Mouse (Mus musculus) forebrain, embryonic 11.5 days (tissue): ENCODE results near the gene Gnaz. TPM values are rescaled to one million over a fixed set of nuclear protein-coding genes. Genes with fewer than 3 reads are reported as not detected.
A peak's percentile ranks its signal among the peaks of the same experiment; 100 is the strongest.

Experiments used
- ATAC-seq: fragments of 200-750 bp; cut with Nextera tagmentation; replicated peaks from 2 replicates; pipeline ENCODE4 v1.8.0; 2017; ENCODE audit warnings: moderate TSS enrichment; ENCODE audit not compliant: low FRiP score
- DNase-seq: peaks from one replicate; pipeline ENCODE4 v3.0.0-alpha.2; 2017; ENCODE audit warnings: low spot score
- H3K27ac ChIP-seq: fragments of 300-500 bp; sonication (generic); 2 replicates; pipeline ENCODE4 v1.5.1; 2014; ENCODE audit warnings: low read depth, low read length
- H3K27me3 ChIP-seq: fragments of 300-500 bp; sonication (generic); 2 replicates; pipeline ENCODE4 v1.6.1; 2014; ENCODE audit warnings: mild to moderate bottlenecking, low read length, mixed read lengths; ENCODE audit not compliant: control insufficient read depth, insufficient read depth
- H3K36me3 ChIP-seq: fragments of 300-500 bp; sonication (generic); 2 replicates; pipeline ENCODE4 v1.6.1; 2014; ENCODE audit warnings: mild to moderate bottlenecking, low read length, moderate library complexity, mixed read lengths; ENCODE audit not compliant: control insufficient read depth, insufficient read depth
- H3K4me1 ChIP-seq: fragments of 300-500 bp; sonication (generic); replicated peaks from 2 replicates; pipeline ENCODE4 v1.6.1; 2014; ENCODE audit warnings: low read length, mixed read lengths; ENCODE audit not compliant: control insufficient read depth, insufficient read depth
- H3K4me2 ChIP-seq: fragments of 300-500 bp; sonication (generic); 2 replicates; pipeline ENCODE4 v1.6.1; 2014; ENCODE audit warnings: low read depth, mild to moderate bottlenecking, low read length, moderate library complexity, mixed read lengths; ENCODE audit not compliant: severe bottlenecking
- H3K4me3 ChIP-seq: fragments of 300-500 bp; sonication (generic); 2 replicates; pipeline ENCODE4 v1.5.1; 2014; ENCODE audit warnings: low read depth, low read length
- H3K9ac ChIP-seq: fragments of 300-500 bp; sonication (generic); 2 replicates; pipeline ENCODE4 v1.6.1; 2014; ENCODE audit warnings: low read length
- H3K9me3 ChIP-seq: fragments of 300-500 bp; sonication (generic); 2 replicates; pipeline ENCODE4 v1.6.1; 2016; ENCODE audit warnings: low read length, mixed read lengths; ENCODE audit not compliant: control insufficient read depth
- WGBS: fragments of 180-500 bp; shearing (Covaris S2); extraction: QIAGEN DNeasy Blood & Tissue Kit; methylation state at CpG from one replicate; pipeline ENCODE4 v1.1.7; 2014; 5-methylcytosine and 5-hydroxymethylcytosine counted together
- polyA plus RNA-seq: library from polyadenylated mRNA; unstranded; fragments of >200 nt; fragmentation: Nextera tagmentation; extraction: Ambion mirVana; gene quantifications from 2 replicates; pipeline ENCODE4 v1.2.1, GENCODE M21; 2014

Gnaz gene
- polyA plus RNA-seq, 1 experiment from 2014 or later, result 10.8 TPM

GRCm38 (mm10) chr10:74929578-74929977 is 37.4 kb upstream of the Gnaz start:
- WGBS, result 73% methylated on average over 6 of the region's 6 CpGs
- no peak for ATAC-seq
- H3K4me3 ChIP-seq, result no peak overlapping the region
- H3K27ac ChIP-seq, result no peak overlapping the region
- H3K9ac ChIP-seq, result no peak overlapping the region
- no peaks in the 10 kb centered on the region for H3K4me1 ChIP-seq
- H3K36me3 ChIP-seq, result no peaks in the 10 kb centered on the region
- no peaks in the 10 kb centered on the region for H3K9me3 ChIP-seq
- no peaks in the 10 kb centered on the region for H3K27me3 ChIP-seq
- DNase-seq, result peak; percentile 41
- no peak overlapping the region for H3K4me2 ChIP-seq

DNA sequence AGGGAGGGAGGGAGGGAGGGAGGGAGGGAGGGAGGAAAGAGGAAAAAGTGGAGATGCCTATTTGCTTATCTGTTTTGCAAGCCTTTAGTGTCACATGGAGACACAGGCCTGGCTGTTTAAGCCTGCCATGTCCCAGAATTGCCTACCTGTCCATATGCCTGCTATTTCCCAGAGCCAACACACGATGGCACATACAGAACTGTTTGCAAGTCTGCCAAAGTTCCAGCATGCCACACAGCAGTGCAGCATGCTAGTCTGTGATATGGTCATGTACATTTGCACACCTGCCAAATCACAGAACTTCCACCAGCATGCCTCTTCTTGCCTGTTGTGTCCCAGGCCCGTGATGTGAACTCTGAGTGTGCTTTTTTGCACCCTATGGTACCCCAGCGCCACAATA is 36.4 kb upstream of the Gnaz start:
- H3K9ac ChIP-seq, result no peak overlapping the region
- no peaks in the 10 kb centered on the region for H3K4me1 ChIP-seq
- WGBS, result 77% methylated on average over 3 of the region's 3 CpGs
- H3K27me3 ChIP-seq, result no peaks in the 10 kb centered on the region
- no peak overlapping the region for H3K4me3 ChIP-seq
- no peaks in the 10 kb centered on the region for H3K36me3 ChIP-seq
- H3K9me3 ChIP-seq, result no peaks in the 10 kb centered on the region
- DNase-seq (no peak), ATAC-seq (no peak)
- H3K4me2 ChIP-seq, result no peak overlapping the region
- H3K27ac ChIP-seq, result no peak overlapping the region

DNA sequence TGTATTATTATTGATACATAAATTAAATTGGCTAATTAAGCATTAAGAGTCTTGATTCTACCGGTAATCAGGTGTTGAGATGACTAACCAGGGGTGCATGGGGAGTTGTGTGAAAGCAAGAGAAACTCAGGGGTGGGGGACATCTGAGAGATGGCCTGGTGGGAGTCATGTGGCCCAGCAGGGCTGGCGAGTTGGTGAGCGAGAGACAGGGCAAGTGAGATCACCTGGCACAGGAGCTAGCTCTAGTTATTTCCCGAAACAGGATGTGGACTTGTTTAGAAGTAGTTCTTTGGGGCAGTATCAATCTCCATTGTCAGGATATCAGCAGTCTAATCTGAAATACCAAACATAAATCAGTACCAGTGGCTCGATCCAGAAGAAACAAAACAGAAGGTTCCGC is 35.3 kb upstream of the Gnaz start:
- Histone ChIP-seq H3K4me3 (no peak overlapping the region), H3K4me1 (no peaks in the 10 kb centered on the region), H3K36me3 (no peaks in the 10 kb centered on the region), H3K9me3 (no peaks in the 10 kb centered on the region), H3K27me3 (no peaks in the 10 kb centered on the region), H3K27ac (no peak overlapping the region), H3K9ac (no peak overlapping the region), H3K4me2 (no peak overlapping the region)
- DNase-seq (no peak), ATAC-seq (no peak)
- WGBS, result 94% methylated on average over 6 of the region's 6 CpGs

- Histone ChIP-seq H3K4me3 (no peak overlapping the region), H3K4me1 (no peaks in the 10 kb centered on the region), H3K9ac (no peak overlapping the region), H3K36me3 (no peaks in the 10 kb centered on the region), H3K4me2 (no peak overlapping the region), H3K9me3 (no peaks in the 10 kb centered on the region), H3K27me3 (no peaks in the 10 kb centered on the region), H3K27ac (no peak overlapping the region)
- ATAC-seq (no peak), DNase-seq (no peak)
- 82% methylated on average over 6 of the region's 6 CpGs for WGBS
Observed at GRCm38 (mm10) chr10:74932487-74932886, 34.5 kb upstream of the Gnaz start.

DNA sequence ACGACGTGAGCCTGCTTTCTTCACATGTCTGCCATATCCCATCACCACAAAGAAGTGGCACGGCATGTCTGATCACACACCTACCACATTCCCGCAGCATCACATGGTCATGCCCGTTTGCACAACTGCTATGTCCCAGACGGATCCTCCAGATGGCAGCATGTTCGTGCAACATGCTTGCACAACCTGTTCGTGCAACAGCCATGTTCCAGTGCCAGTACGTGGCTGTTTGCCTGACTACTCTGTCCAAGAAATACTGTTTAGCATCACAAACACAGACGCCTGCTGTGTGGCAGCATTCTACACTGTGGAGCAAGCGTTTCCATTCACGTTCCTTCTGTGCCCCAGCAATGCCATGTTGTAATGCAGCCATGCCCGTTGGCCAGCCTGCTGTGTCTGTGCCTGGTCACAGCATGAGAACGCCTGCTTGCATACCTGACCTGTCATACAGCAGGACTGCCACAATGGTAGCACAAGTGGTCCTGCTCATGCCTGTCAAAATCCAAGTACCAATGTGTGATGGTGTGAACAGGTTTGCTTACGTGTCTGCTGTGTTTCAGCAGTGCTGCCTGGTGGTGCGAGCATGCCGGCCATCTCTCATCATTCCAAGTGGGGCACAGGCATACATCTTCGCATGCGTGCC is 33.3 kb upstream of the Gnaz start:
- Histone ChIP-seq H3K27ac (no peak overlapping the region), H3K4me2 (no peak overlapping the region), H3K9ac (no peak overlapping the region), H3K9me3 (no peaks in the 10 kb centered on the region), H3K36me3 (no peaks in the 10 kb centered on the region), H3K4me3 (no peak overlapping the region), H3K4me1 (no peaks in the 10 kb centered on the region), H3K27me3 (no peaks in the 10 kb centered on the region)
- no peak for DNase-seq
- 91% methylated on average over 19 of the region's 19 CpGs for WGBS
- no peak for ATAC-seq

- Histone ChIP-seq H3K4me2 (no peak overlapping the region), H3K9me3 (no peaks in the 10 kb centered on the region), H3K4me1 (no peaks in the 10 kb centered on the region), H3K9ac (no peak overlapping the region), H3K36me3 (no peaks in the 10 kb centered on the region), H3K4me3 (no peak overlapping the region), H3K27me3 (no peaks in the 10 kb centered on the region), H3K27ac (no peak overlapping the region)
- DNase-seq (no peak), ATAC-seq (no peak)
- WGBS, result 81% methylated on average over 12 of the region's 12 CpGs
Observed at GRCm38 (mm10) chr10:74934521-74934920, 32.5 kb upstream of the Gnaz start.

DNA sequence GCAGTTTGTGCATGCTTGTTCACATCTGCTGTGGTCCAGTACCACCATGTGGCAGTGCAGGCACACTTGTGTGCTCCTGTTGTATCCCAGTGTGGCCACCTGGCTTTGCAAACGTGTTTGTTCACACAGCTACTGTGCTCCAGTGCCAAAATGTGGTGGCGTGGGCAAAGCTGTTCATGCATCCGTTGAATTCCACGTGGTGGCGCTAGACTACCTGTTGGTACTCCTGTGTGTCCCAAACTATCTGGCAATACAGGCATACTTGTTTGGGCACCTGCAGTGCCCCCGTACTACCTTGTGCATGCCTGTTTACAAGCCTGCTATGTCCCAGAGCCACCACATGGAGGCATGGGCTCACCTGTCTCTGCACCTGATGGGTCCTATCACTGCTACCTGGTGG is 32.0 kb upstream of the Gnaz start:
- H3K4me3 ChIP-seq, result no peak overlapping the region
- DNase-seq, result no peak
- no peaks in the 10 kb centered on the region for H3K36me3 ChIP-seq
- H3K9ac ChIP-seq, result no peak overlapping the region
- no peak overlapping the region for H3K27ac ChIP-seq
- ATAC-seq, result no peak
- H3K4me1 ChIP-seq, result no peaks in the 10 kb centered on the region
- no peaks in the 10 kb centered on the region for H3K27me3 ChIP-seq
- no peaks in the 10 kb centered on the region for H3K9me3 ChIP-seq
- 31% methylated on average over 6 of the region's 6 CpGs for WGBS
- H3K4me2 ChIP-seq, result no peak overlapping the region

GRCm38 (mm10) chr10:74937003-74937790 is 29.8 kb upstream of the Gnaz start:
- Histone ChIP-seq H3K4me2 (no peak overlapping the region), H3K9me3 (no peaks in the 10 kb centered on the region), H3K27me3 (no peaks in the 10 kb centered on the region), H3K9ac (no peak overlapping the region), H3K36me3 (no peaks in the 10 kb centered on the region), H3K27ac (no peak overlapping the region), H3K4me1 (no peaks in the 10 kb centered on the region), H3K4me3 (no peak overlapping the region)
- peak; percentile 43 for DNase-seq
- ATAC-seq, result peak; percentile 63; the same call in 1 of the 2 replicates
- WGBS, result 82% methylated on average over 10 of the region's 10 CpGs

GRCm38 (mm10) chr10:74938410-74938809 is 28.6 kb upstream of the Gnaz start:
- Histone ChIP-seq H3K4me3 (no peak overlapping the region), H3K36me3 (no peaks in the 10 kb centered on the region), H3K4me2 (no peak overlapping the region), H3K4me1 (no peaks in the 10 kb centered on the region), H3K27ac (no peak overlapping the region), H3K9me3 (no peaks in the 10 kb centered on the region), H3K9ac (no peak overlapping the region), H3K27me3 (no peaks in the 10 kb centered on the region)
- DNase-seq, result peak; percentile 35
- ATAC-seq, result no peak
- WGBS, result 63% methylated on average over 5 of the region's 5 CpGs
